Mouse (Mus musculus) heart, adult 2 months (tissue): ENCODE measurements around the gene Lrfn2.

Experiments used
- CTCF ChIP-seq: fragments of 200-600 bp; IDR thresholded peaks from 2 replicates; pipeline ENCODE4 v1.8.1; 2022; ENCODE audit warnings: antibody characterized with exemption, mild to moderate bottlenecking, moderate library complexity
- POLR2A ChIP-seq: fragments of 200-500 bp; IDR thresholded peaks from 2 replicates; pipeline ENCODE4 v1.6.1; 2011; ENCODE audit warnings: mild to moderate bottlenecking, low read depth, low read length, control low read depth; ENCODE audit not compliant: insufficient read depth

- TF ChIP-seq CTCF = no peak
- no peak for TF ChIP-seq POLR2A
Measured at GRCm38 (mm10) chr17:49124642-49125041, 192.5 kb downstream of the Lrfn2 start.
